Mouse (Mus musculus) layer of hippocampus, adult 9-10 months (tissue): Measurements from ENCODE around the gene Tmem254c.
"Not testable (repeated sequence)": the region's sequence is repeated elsewhere in the genome, so short reads cannot be mapped to it uniquely, and the experiment has no call there.

ENCODE experiments used
- DNase-seq: peaks from one replicate; pipeline ENCODE4 v3.0.0; 2022; ENCODE audit warnings: low spot score

The Tmem254c gene

GRCm38 (mm10) chr14:26067325-26067633, at the start of gene Tmem254c:
Tmem254c (minus strand) TSS chr14:26067355.
- DNase-seq: not testable (repeated sequence)

- not testable (repeated sequence) for DNase-seq
These were observed 30.5 kb upstream of the Tmem254c start for GRCm38 (mm10) chr14:26097622-26098021.

GRCm38 (mm10) chr14:26081997-26082396, 14.8 kb upstream of the Tmem254c start, which contains the start of gene Cphx3:
Cphx3 (plus strand) TSS chr14:26082297.
- DNase-seq: not testable (repeated sequence)

GRCm38 (mm10) chr14:26081216-26081615, 14.1 kb upstream of the Tmem254c start, which contains the start of gene Cphx2:
Cphx2 (plus strand) TSS chr14:26081516.
- DNase-seq: not testable (repeated sequence)

GRCm38 (mm10) chr14:26076620-26077390, 9.7 kb upstream of the Tmem254c start:
- not testable (repeated sequence) for DNase-seq

- DNase-seq: not testable (repeated sequence)
These were observed 406 bp downstream of the Tmem254c start for GRCm38 (mm10) chr14:26066574-26067324.

GRCm38 (mm10) chr14:26059362-26059761, 7.8 kb downstream of the Tmem254c start:
- DNase-seq: not testable (repeated sequence)

GRCm38 (mm10) chr14:26058184-26058583, 9.0 kb downstream of the Tmem254c start:
- DNase-seq: not testable (repeated sequence)

GRCm38 (mm10) chr14:26048767-26049166, 18.4 kb downstream of the Tmem254c start:
- DNase-seq: not testable (repeated sequence)

- not testable (repeated sequence) for DNase-seq
These were observed 20.1 kb downstream of the Tmem254c start for GRCm38 (mm10) chr14:26047026-26047425.

GRCm38 (mm10) chr14:26045007-26045406, 22.1 kb downstream of the Tmem254c start:
- not testable (repeated sequence) for DNase-seq

- not testable (repeated sequence) for DNase-seq
These were observed 24.5 kb downstream of the Tmem254c start, which contains the start of gene Gm9780 for GRCm38 (mm10) chr14:26042611-26043010. Gm9780 (minus strand) TSS chr14:26042711.

GRCm38 (mm10) chr14:26035439-26035838, 31.7 kb downstream of the Tmem254c start:
- not testable (repeated sequence) for DNase-seq

GRCm38 (mm10) chr14:26034364-26034763, 32.8 kb downstream of the Tmem254c start:
- not testable (repeated sequence) for DNase-seq

- DNase-seq: not testable (repeated sequence)
These were observed 41.5 kb downstream of the Tmem254c start for GRCm38 (mm10) chr14:26025653-26026052.

GRCm38 (mm10) chr14:26022831-26023230, 44.3 kb downstream of the Tmem254c start:
- DNase-seq: not testable (repeated sequence)

- not testable (repeated sequence) for DNase-seq
These were observed 45.6 kb downstream of the Tmem254c start for GRCm38 (mm10) chr14:26021555-26021954.

GRCm38 (mm10) chr14:26016414-26016813, 50.7 kb downstream of the Tmem254c start:
- not testable (repeated sequence) for DNase-seq
